Mouse (Mus musculus) retina, embryonic 14.5 days (tissue): ENCODE data around the gene Gm28230.
A peak's percentile ranks its signal among the peaks of the same experiment; 100 is the strongest.

Experiments
- DNase-seq: peaks from one replicate; pipeline ENCODE4 v3.0.0-alpha.2; 2015; ENCODE audit warnings: low spot score

Gm28230 gene

GRCm38 (mm10) chr2:74704393-74704998 lies 22.0 kb upstream of the Gm28230 start, which contains the start of gene Hoxd8:
Gene Hoxd8 (plus strand): TSS chr2:74704615.
- DNase-seq = no peak

- DNase-seq = no peak
Observed at GRCm38 (mm10) chr2:74704999-74705466, 21.5 kb upstream of the Gm28230 start.

- DNase-seq = no peak
Observed at GRCm38 (mm10) chr2:74705467-74706089, 20.9 kb upstream of the Gm28230 start.

- no peak for DNase-seq
Observed at GRCm38 (mm10) chr2:74706393-74706960, 20.1 kb upstream of the Gm28230 start.

- no peak for DNase-seq
Observed at GRCm38 (mm10) chr2:74707599-74707998, 18.9 kb upstream of the Gm28230 start.

DNA sequence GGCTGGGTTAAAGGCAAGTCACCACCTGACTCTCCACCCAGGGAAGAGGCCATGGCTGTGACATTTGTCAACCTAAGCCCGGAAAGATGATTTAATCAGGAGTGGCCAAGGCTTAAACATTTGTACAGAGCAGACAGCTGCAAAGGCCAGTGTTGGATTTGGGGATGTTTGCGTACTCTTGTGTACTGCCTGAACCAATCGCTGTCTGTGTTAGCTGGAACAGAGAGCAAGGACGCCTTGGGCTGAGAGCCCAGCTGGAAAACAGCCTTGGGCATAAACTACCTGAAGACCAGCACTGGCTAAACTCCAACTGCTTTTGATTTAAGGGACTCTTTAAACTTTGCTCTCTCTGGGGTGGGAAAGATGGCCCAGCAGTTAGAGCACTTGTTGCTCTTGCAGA lies 17.9 kb upstream of the Gm28230 start:
- DNase-seq = no peak

DNA sequence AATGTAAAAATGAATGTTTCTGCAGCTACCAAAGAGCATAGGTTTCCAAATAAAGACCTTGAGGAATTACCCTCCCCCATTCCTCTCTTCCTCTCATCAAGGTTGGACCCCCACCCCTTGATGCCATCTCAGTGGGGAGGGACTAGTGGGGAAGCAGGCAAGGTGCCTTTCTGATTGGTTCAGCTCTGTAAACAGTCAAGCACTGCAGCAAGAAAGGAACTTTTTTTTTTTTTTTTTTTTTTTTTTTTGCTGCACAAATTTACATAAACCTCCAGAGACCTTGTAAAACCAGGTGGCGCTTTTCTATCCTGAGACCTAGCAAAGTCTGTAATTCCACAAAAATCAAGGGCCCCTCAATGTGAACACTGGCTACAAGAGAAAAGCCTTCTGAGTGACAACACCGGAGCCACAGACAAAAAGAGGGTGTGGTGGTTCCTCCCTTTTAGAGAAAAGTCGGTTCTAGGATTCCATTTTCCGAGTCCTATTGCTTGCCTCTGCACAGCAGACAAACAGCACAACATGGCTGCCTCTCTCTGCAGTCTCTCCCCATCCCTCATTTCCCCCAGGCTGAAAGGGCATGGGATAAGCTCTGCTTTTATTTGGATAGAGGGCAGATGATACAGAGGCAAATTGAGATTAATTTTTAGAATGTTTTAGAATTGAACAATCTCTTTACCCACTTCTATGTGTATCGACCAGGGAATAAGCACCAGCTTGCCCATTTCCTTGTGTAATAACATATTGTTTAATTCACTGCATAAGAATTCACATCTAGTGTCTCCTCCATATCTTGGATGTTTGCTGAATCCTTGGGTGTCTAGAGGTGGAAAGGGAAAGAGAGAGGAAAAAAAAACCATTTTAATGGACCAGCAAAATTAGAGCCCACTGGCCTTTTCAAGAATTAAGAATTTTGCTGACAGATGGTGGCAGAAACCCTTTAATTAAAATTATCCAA lies 16.8 kb upstream of the Gm28230 start:
- DNase-seq = no peak

GRCm38 (mm10) chr2:74710929-74711543 lies 15.5 kb upstream of the Gm28230 start:
- DNase-seq = no peak

- no peak for DNase-seq
Observed at GRCm38 (mm10) chr2:74711721-74712621, 14.6 kb upstream of the Gm28230 start, which contains the start of the genes Hoxd3 and Hoxd4. Gene Hoxd3 (plus strand): TSS chr2:74711927. Gene Hoxd4 (plus strand): TSS chr2:74711929.

DNA sequence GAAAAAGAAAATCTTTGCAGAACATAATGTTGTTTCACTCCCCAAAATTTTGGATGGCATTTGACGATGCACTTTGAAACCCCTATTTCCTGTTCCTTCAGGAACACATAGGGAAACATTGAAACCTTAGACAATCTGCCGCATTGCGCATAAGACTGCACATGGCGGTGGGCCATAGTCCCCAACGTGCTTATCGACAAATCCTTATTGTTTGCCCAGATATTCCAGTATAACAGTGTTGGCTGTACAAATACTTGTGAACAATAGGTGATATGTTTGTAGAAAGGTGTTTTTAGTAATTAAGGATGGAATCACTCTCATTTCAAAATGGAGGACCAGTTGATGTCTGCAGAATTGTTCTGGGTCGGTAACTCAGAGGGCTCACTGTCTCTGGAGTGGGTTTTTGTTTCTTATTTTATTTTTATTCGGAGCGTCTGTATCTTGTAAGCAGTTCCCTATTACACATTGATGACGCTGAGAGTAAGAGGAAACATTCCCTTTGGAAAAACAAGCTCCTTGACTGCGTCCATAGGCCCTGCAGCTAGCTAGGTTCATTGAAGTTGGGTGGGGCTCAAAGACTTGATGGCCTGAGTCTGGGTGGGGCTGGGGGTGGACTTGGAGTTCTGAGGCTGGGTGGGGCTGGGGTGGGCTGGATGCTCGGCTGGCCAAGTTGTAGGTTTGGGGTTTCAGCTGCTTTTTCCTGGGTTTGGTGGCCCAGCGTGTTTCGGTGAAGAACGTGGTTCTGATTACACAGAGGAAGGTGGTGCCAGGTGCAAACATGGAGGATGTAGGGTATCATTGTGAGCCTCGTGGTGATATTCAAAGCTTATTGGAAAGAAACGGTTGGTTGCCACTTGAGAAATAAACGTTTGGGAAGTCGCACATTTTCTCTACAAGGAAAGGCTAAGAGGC lies 13.0 kb upstream of the Gm28230 start:
- no peak for DNase-seq

- DNase-seq = no peak
Observed at GRCm38 (mm10) chr2:74714156-74714789, 12.3 kb upstream of the Gm28230 start.

DNA sequence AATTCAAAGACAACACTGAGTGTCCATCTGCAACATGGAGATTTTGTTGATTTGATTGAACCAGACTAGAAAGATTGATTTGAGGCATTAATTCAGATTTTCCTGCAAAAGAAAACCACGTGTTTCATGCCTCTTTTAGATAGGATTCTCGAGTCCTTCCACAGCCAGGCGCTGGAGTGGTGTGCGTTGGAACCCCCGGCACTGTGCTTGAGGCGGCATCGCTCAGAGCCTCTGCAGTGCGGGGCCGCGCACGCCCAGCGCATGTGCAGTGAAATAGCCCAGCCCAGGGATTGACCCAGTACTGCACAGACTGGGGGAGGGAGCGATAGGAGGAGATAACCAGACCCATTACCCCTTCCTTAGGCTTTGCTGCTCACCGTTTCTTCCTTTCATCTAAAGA lies 11.6 kb upstream of the Gm28230 start:
- DNase-seq = no peak

GRCm38 (mm10) chr2:74715504-74716241 lies 10.9 kb upstream of the Gm28230 start:
- DNase-seq = peak; percentile 94

GRCm38 (mm10) chr2:74720384-74720783 lies 6.1 kb upstream of the Gm28230 start:
- no peak for DNase-seq

GRCm38 (mm10) chr2:74720955-74721491 lies 5.5 kb upstream of the Gm28230 start:
- DNase-seq = no peak

DNA sequence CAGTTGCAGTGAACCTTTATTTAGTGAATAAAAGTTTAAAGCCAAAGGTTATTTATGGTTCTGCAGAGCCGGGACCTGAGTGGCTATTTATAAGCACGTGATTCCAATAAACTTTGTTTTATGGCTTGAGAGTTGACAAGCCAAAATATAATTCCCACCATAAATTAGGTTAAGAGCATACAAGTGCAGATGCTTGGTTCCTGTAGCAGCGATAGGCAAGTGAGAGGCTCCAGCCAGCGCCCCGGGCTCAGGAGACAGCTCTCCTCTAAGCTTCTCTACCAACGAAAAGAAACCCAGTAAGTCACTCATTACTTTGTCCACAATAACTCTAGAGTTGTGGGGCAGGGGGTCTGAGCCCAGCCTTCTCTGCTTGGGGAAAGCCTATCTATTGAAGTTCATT lies 4.6 kb upstream of the Gm28230 start:
- no peak for DNase-seq

DNA sequence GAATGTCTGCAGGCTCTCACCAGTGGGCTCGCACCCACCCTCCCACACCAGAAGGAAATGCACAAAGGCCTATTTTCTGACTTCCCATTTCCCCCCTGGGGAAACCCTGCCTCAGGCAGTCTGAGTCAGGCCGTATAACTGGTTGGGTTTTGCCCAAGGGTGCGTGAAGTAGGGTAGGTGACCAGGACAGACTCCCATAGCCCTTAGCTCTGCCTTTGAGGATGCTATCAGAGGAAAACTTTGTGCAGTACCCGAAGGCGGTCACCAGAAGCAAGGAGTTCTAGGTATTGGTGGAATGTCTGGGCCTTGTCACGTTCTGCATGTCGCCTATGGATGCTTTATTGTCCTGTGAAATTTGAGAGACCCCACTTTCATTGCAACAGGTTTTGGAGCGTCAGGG lies 3.6 kb upstream of the Gm28230 start:
- no peak for DNase-seq
